Mouse (Mus musculus) liver, embryonic 12.5 days (tissue): ENCODE measurements around the gene Pusl1. TPM values are rescaled to one million over a fixed set of nuclear protein-coding genes. Genes with fewer than 3 reads are reported as not detected.

ENCODE experiments used
- ATAC-seq: fragments of 200-750 bp; cut with Nextera tagmentation; 2 replicates; pipeline ENCODE4 v1.8.0; 2017; ENCODE audit warnings: moderate number of reproducible peaks, mild to moderate bottlenecking, moderate library complexity
- H3K27ac ChIP-seq: fragments of 300-500 bp; sonication (generic); 2 replicates; pipeline ENCODE4 v1.5.1; 2016; ENCODE audit warnings: mild to moderate bottlenecking
- H3K27me3 ChIP-seq: fragments of 300-500 bp; sonication (generic); replicated peaks from 2 replicates; pipeline ENCODE4 v1.6.1; 2016; ENCODE audit warnings: mild to moderate bottlenecking, moderate library complexity
- H3K36me3 ChIP-seq: fragments of 300-500 bp; sonication (generic); 2 replicates; pipeline ENCODE4 v1.6.1; 2016; ENCODE audit warnings: mild to moderate bottlenecking, moderate library complexity
- H3K4me1 ChIP-seq: fragments of 300-500 bp; sonication (generic); 2 replicates; pipeline ENCODE4 v1.6.1; 2016
- H3K4me2 ChIP-seq: fragments of 300-500 bp; sonication (generic); 2 replicates; pipeline ENCODE4 v1.6.1; 2016; ENCODE audit warnings: mild to moderate bottlenecking, moderate library complexity
- H3K4me3 ChIP-seq: fragments of 300-500 bp; sonication (generic); 2 replicates; pipeline ENCODE4 v1.5.1; 2016; ENCODE audit warnings: mild to moderate bottlenecking, moderate library complexity
- H3K9ac ChIP-seq: fragments of 300-500 bp; sonication (generic); 2 replicates; pipeline ENCODE4 v1.6.1; 2016; ENCODE audit warnings: mild to moderate bottlenecking, moderate library complexity
- H3K9me3 ChIP-seq: fragments of 300-500 bp; sonication (generic); replicated peaks from 2 replicates; pipeline ENCODE4 v1.6.1; 2016; ENCODE audit warnings: mild to moderate bottlenecking, moderate library complexity
- WGBS: fragments of 180-500 bp; shearing (Covaris S2); methylation state at CpG from one replicate; pipeline ENCODE4 v1.1.7; 2016; ENCODE audit not compliant: insufficient replicate concordance; 5-methylcytosine and 5-hydroxymethylcytosine counted together
- polyA plus RNA-seq: library from polyadenylated mRNA; unstranded; fragments of >200 nt; fragmentation: Nextera tagmentation; extraction: Ambion mirVana; gene quantifications from 2 replicates; pipeline ENCODE4 v1.2.1, GENCODE M21; 2016

Gene Pusl1
- polyA plus RNA-seq, 1 experiment from 2014 or later = 32.7 TPM

GRCm38 (mm10) chr4:155896461-155896860, 4.9 kb upstream of the Pusl1 start:
- H3K27ac ChIP-seq = no peak overlapping the region
- no peak overlapping the region for H3K4me3 ChIP-seq
- H3K4me2 ChIP-seq = no peak overlapping the region
- no peaks in the 10 kb centered on the region for H3K9me3 ChIP-seq
- ATAC-seq = no peak
- H3K9ac ChIP-seq = no peak overlapping the region
- 93% methylated on average over 12 of the region's 12 CpGs for WGBS
- peaks cover 58% of the 10 kb centered on the region for H3K36me3 ChIP-seq
- no peaks in the 10 kb centered on the region for H3K27me3 ChIP-seq
- peaks cover 32% of the 10 kb centered on the region for H3K4me1 ChIP-seq

GRCm38 (mm10) chr4:155895826-155896225, 4.2 kb upstream of the Pusl1 start:
- Histone ChIP-seq H3K27ac (no peak overlapping the region), H3K36me3 (peaks cover 52% of the 10 kb centered on the region), H3K9ac (no peak overlapping the region), H3K4me3 (no peak overlapping the region), H3K27me3 (no peaks in the 10 kb centered on the region), H3K9me3 (no peaks in the 10 kb centered on the region), H3K4me2 (no peak overlapping the region), H3K4me1 (peaks cover 38% of the 10 kb centered on the region)
- 84% methylated on average over 4 of the region's 4 CpGs for WGBS
- no peak for ATAC-seq

- H3K9ac ChIP-seq = peak overlapping the region; percentile 65; the same call in 1 of the 2 replicates
- peaks cover 47% of the 10 kb centered on the region for H3K36me3 ChIP-seq
- H3K4me2 ChIP-seq = peak overlapping the region; percentile 100
- no peak overlapping the region for H3K4me3 ChIP-seq
- H3K9me3 ChIP-seq = no peaks in the 10 kb centered on the region
- H3K4me1 ChIP-seq = peaks cover 44% of the 10 kb centered on the region
- no peak for ATAC-seq
- H3K27me3 ChIP-seq = no peaks in the 10 kb centered on the region
- WGBS = 68% methylated on average over 6 of the region's 6 CpGs
- peak overlapping the region; percentile 92; the same call in 1 of the 2 replicates for H3K27ac ChIP-seq
Observed at GRCm38 (mm10) chr4:155895216-155895615, 3.6 kb upstream of the Pusl1 start.

- peaks cover 47% of the 10 kb centered on the region for H3K36me3 ChIP-seq
- no peaks in the 10 kb centered on the region for H3K9me3 ChIP-seq
- 12% methylated on average over 8 of the region's 8 CpGs for WGBS
- peak overlapping the region; percentile 92 for H3K27ac ChIP-seq
- H3K4me1 ChIP-seq = peaks cover 49% of the 10 kb centered on the region
- H3K27me3 ChIP-seq = no peaks in the 10 kb centered on the region
- peak overlapping the region; percentile 65 for H3K9ac ChIP-seq
- H3K4me2 ChIP-seq = peak overlapping the region; percentile 100
- ATAC-seq = peak; percentile 66
- peak overlapping the region; percentile 79 for H3K4me3 ChIP-seq
Observed at GRCm38 (mm10) chr4:155894311-155894881, 2.8 kb upstream of the Pusl1 start.

GRCm38 (mm10) chr4:155893212-155893690, 1.7 kb upstream of the Pusl1 start:
- H3K27ac ChIP-seq = peak overlapping the region; percentile 92
- 65% methylated on average over 8 of the region's 8 CpGs for WGBS
- peak overlapping the region; percentile 85 for H3K9ac ChIP-seq
- no peaks in the 10 kb centered on the region for H3K9me3 ChIP-seq
- H3K4me3 ChIP-seq = peak overlapping the region; percentile 79
- peaks cover 49% of the 10 kb centered on the region for H3K4me1 ChIP-seq
- H3K4me2 ChIP-seq = peak overlapping the region; percentile 100
- ATAC-seq = no peak
- H3K36me3 ChIP-seq = peaks cover 47% of the 10 kb centered on the region
- no peaks in the 10 kb centered on the region for H3K27me3 ChIP-seq

DNA sequence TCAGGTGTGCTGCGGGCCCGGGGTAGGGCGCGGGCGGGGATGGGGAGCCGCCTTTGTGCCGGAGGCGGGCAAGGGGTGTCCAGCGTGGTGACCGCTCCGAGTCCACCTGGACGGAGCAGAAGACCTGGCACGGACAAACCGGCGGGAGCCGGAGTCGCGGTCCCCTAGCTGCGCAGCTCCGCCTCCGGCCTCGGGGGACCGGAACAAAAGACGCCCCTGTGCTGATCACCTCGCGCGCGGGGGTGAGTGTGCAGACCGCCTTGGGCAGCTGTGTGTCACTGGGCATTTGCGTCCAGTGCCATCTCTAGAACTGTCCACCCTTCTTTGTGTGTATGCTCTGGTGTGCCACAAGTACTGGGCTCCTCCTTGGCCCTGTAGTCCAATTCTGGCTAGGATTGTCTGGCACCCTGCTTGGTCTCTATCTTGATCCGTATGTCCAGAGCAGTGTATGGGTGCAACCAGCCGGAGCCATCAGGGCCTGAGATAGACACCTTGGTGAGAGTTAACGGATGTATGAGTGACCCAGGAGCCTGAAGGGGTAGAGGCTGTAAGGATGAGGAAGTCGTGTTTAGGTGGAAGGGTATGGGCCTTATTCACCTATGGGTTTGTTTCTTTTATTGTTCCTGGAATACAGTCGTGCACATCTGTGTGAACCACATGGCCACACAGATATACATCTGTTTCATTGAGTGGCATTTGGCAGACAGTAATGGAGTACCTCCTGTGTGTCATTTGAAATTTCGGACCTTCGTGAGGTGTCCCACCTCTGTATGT, 1.0 kb upstream of the Pusl1 start:
- Histone ChIP-seq H3K27me3 (no peaks in the 10 kb centered on the region), H3K4me3 (peak overlapping the region; percentile 79), H3K4me2 (peak overlapping the region; percentile 100), H3K36me3 (peaks cover 49% of the 10 kb centered on the region), H3K27ac (peak overlapping the region; percentile 92), H3K9me3 (no peaks in the 10 kb centered on the region), H3K9ac (peak overlapping the region; percentile 85), H3K4me1 (peaks cover 49% of the 10 kb centered on the region)
- WGBS = 4% methylated on average over 37 of the region's 37 CpGs
- peak; percentile 36 for ATAC-seq

GRCm38 (mm10) chr4:155892017-155892416, 436 bp upstream of the Pusl1 start:
- H3K9me3 ChIP-seq = no peaks in the 10 kb centered on the region
- H3K4me2 ChIP-seq = peak overlapping the region; percentile 100
- H3K36me3 ChIP-seq = peaks cover 51% of the 10 kb centered on the region
- WGBS = under 1% methylated on average over 46 of the region's 56 CpGs
- H3K4me1 ChIP-seq = peaks cover 49% of the 10 kb centered on the region
- H3K9ac ChIP-seq = peak overlapping the region; percentile 85
- peak overlapping the region; percentile 79 for H3K4me3 ChIP-seq
- no peaks in the 10 kb centered on the region for H3K27me3 ChIP-seq
- peak; percentile 89 for ATAC-seq
- H3K27ac ChIP-seq = peak overlapping the region; percentile 92

DNA sequence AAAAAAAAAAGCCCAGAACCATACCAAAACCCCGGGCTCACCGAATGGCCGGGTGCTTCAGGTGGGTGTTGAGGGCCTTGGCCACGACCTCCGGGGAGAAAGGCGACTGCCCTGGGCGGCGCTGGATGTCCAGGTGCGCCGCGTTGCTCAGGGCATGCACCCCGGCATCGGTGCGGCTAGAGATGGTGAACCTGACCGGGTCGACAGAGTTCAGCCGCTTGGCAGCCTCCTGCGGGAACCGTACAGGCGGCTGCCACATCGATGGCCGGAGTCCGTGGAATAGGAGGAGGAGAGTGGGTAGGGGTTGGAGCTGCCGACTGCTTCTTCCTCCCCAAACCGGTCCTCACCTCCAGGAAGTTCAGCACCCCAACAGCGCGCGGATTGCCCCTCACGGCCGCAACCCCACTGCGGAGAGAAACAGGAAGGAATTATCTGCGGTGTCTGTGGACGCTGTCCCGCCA, 540 bp downstream of the Pusl1 start:
- Histone ChIP-seq H3K4me3 (peak overlapping the region; percentile 79), H3K36me3 (peaks cover 51% of the 10 kb centered on the region), H3K4me1 (peaks cover 49% of the 10 kb centered on the region), H3K9me3 (no peaks in the 10 kb centered on the region), H3K27ac (peak overlapping the region; percentile 92; the same call in 1 of the 2 replicates), H3K27me3 (no peaks in the 10 kb centered on the region), H3K9ac (peak overlapping the region; percentile 85), H3K4me2 (peak overlapping the region; percentile 100)
- 0% methylated on average over 34 of the region's 34 CpGs for WGBS
- no peak for ATAC-seq

- Histone ChIP-seq H3K9ac (no peak overlapping the region), H3K27me3 (no peaks in the 10 kb centered on the region), H3K4me1 (peaks cover 36% of the 10 kb centered on the region), H3K36me3 (peaks cover 58% of the 10 kb centered on the region), H3K9me3 (no peaks in the 10 kb centered on the region), H3K4me2 (no peak overlapping the region), H3K27ac (no peak overlapping the region), H3K4me3 (no peak overlapping the region)
- ATAC-seq = no peak
- WGBS = 68% methylated on average over 5 of the region's 5 CpGs
Observed at GRCm38 (mm10) chr4:155889316-155889715, 2.3 kb downstream of the Pusl1 start.

DNA sequence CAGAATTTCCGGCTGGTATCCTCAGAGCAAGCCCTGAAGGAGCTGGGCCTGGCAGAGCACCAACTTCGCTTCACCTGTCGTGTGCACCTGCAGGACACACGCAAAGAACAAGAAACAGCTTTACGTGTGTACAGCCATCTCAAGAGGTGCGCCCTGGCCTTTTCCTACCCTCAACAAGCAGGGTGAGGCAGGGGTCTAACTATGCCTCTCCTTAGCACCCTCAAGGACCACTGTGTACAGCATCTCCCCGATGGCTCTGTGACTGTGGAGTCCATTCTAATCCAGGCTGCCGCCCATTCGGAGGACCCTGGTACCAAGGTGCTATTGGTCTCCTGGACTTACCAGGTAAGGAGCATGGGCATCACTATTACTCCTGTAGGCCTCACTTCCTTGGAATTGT, 3.4 kb downstream of the Pusl1 start:
- no peak overlapping the region for H3K4me3 ChIP-seq
- no peak for ATAC-seq
- no peaks in the 10 kb centered on the region for H3K9me3 ChIP-seq
- WGBS = 85% methylated on average over 9 of the region's 9 CpGs
- H3K36me3 ChIP-seq = peaks cover 67% of the 10 kb centered on the region
- no peak overlapping the region for H3K27ac ChIP-seq
- H3K9ac ChIP-seq = no peak overlapping the region
- no peaks in the 10 kb centered on the region for H3K27me3 ChIP-seq
- H3K4me2 ChIP-seq = no peak overlapping the region
- H3K4me1 ChIP-seq = peaks cover 25% of the 10 kb centered on the region

GRCm38 (mm10) chr4:155887674-155888073, 3.9 kb downstream of the Pusl1 start:
- Histone ChIP-seq H3K4me3 (no peak overlapping the region), H3K27me3 (no peaks in the 10 kb centered on the region), H3K4me2 (no peak overlapping the region), H3K4me1 (peaks cover 20% of the 10 kb centered on the region), H3K36me3 (peaks cover 67% of the 10 kb centered on the region), H3K27ac (no peak overlapping the region), H3K9me3 (no peaks in the 10 kb centered on the region), H3K9ac (no peak overlapping the region)
- 87% methylated on average over 10 of the region's 10 CpGs for WGBS
- ATAC-seq = no peak

- WGBS = 81% methylated on average over 5 of the region's 5 CpGs
- H3K9ac ChIP-seq = no peak overlapping the region
- H3K27ac ChIP-seq = no peak overlapping the region
- H3K4me3 ChIP-seq = no peak overlapping the region
- H3K4me1 ChIP-seq = peaks cover 16% of the 10 kb centered on the region
- ATAC-seq = no peak
- no peak overlapping the region for H3K4me2 ChIP-seq
- H3K27me3 ChIP-seq = no peaks in the 10 kb centered on the region
- no peaks in the 10 kb centered on the region for H3K9me3 ChIP-seq
- peaks cover 73% of the 10 kb centered on the region for H3K36me3 ChIP-seq
Observed at GRCm38 (mm10) chr4:155886330-155886729, 5.3 kb downstream of the Pusl1 start.
